Mouse (Mus musculus) bone marrow macrophage, adult 2 months (primary cell): ENCODE results near the gene Ephx1.
A peak's percentile ranks its signal among the peaks of the same experiment; 100 is the strongest.

ENCODE experiments used
- CTCF ChIP-seq: IDR thresholded peaks from 2 replicates; pipeline ENCODE4 v1.5.1; 2012; ENCODE audit warnings: low read depth, mild to moderate bottlenecking, low read length, moderate library complexity
- POLR2A ChIP-seq: IDR thresholded peaks from 2 replicates; pipeline ENCODE4 v1.6.1; 2012; ENCODE audit warnings: mild to moderate bottlenecking, low read depth, low read length, borderline replicate concordance

GRCm38 (mm10) chr1:181039652-181040051 is 18.9 kb upstream of the Ephx1 start:
- TF ChIP-seq CTCF (peak; percentile 27; the same call in 1 of the 2 replicates), POLR2A (no peak)
